Mouse (Mus musculus) embryo, embryonic 10.5 days (tissue): ENCODE results near the gene Trak1.

Source experiments
- DNase-seq: peaks from one replicate; pipeline ENCODE4 v3.0.0-alpha.2; 2015; ENCODE audit warnings: low spot score

Gene Trak1

DNA sequence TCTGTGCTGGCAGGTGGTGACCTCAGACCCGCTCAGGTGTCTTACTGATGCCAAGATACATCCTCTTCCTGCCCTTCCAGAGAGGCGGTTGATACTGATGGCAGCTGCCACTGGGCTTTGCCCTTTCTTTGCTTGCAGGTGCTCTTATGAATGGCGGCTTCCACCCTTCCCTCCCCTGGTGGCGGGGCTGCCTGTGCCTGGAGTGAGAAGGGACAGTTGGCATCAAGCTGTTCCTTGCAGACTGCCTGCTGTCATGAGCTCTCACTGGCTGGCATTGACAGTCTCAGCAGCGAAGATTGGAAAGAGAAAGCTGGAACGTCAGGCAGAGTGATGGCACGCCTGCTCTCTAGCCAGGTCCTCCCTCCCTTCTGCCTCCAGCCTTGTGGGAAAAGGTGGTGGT lies 101.5 kb downstream of the Trak1 start:
- DNase-seq, result no peak

DNA sequence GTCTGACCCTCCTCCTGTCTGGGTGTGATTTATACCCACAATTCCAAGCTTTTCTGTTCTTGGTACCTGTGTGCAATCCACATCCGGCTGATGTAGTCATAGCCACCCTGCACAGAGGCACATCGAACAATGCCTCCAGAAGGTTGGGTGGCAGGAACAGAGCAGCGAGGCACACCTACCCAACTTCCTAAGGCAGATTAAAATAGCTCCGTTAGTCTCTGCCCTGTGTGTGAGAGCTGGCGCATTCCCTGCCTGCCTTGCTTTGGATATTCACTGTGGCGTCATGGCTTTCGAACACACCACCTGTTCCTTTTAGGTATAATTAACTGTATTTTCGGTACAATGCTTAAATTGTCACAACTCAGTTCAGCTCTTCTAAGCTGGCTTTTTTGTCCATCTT lies 103.3 kb downstream of the Trak1 start:
- no peak for DNase-seq

DNA sequence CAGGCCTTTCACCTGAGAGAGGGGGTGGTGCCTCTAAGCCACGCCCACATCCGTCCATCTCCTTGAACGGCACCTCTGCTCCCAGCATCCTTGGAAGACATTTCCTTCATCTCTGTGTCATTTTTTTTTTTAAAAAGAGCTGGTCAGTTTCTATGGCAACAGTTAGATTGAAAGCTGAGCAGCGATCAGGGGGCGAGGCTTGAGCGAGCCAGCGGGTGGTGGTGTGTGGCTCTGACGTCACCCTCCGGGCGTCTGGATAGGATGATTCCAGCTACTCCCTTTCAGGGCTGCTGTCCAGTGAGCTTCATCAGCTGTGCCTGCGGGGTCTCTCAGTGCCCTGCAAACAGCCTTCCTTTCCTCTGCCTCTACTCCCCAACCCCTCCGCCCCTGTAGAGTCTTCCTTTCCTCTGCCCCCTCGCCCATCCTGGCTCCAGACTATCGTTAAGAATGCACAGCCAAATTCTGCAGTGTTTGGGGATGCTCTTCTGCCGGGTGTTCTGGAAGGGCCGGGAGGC lies 105.9 kb downstream of the Trak1 start:
- DNase-seq, result peak; percentile 84

DNA sequence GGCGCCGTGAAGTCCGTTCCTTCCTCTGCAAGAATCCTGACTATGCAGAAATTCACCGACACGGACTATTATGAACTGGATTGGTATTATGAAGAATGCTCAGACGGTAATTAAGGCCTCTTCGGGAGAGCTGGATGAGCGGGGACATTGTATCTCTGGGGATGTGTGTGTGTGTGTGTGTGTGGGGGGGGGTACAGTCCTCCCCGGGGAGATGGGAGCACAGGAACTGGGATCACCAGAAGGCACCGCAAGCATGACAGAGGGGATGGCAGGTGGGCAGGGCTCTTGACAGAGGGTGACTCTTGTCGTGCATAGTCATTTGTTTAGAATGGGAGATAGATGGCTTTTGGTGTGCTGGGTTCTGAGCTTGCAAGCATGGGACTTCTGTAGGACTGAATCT lies 106.4 kb downstream of the Trak1 start:
- DNase-seq, result no peak

DNA sequence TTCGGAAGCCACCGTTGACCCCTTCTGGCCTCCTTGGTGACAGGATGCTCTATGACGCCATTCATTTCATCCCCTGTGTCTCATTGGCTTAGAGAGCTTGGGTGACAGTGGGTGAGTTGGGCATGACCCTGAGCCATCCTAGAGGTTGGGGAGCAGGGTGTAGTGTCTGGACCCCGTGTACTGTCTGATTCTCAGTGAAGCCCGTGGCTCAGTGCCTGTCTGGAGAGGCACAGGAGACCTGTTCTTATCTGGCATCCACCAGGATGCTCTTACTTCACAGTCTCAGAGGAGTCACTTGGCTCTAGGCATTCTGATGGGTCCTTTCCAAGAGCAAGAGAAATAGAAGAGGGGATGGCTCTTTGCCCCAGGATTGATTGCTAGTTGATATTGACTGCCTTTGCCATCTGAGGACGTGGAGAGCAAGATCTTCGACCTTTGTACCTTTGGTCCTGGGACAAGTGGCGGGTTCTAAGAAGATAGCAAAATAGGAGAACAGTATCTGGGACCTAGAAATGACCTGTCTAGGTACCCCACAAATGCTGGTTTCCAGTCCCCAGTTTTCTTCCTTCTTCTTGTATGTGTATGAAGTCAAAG lies 107.9 kb downstream of the Trak1 start:
- DNase-seq, result no peak

DNA sequence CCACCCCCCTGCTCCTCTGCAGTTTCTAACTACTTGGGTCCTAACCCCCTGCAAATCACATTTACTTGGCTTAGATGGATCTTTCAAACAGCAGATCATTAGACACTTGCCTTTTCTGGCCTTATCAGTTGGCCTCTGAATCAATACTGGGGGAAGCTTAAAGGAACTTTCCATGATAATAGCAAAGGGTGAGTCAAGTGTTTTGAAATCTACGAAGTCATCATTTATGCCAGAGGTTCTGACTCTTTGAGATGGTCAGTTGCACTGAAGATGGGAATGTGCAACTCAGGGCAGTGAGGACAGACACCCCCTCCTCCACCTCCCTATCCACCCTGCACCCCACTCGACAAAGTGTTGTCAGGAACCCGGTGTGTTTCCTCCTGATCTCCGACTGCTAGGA lies 108.5 kb downstream of the Trak1 start:
- no peak for DNase-seq

DNA sequence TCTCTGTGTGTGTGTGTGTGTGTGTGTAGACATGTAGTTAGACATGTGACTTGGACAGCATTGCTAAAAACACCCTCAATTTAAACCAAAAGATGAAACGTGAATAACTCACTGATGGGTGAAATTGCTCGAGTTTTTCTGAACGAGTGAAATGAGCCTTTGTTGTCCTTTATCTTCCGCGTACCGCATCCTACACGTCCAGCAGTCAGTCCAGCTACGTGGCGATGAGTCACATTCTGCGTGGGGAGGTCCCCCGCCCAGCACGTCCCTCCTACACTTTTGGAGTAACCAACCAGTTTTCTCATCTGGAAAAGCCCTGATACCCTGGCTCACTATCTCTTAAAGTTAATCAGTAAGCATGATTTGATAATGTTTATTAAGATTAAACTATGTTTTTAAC lies 116.9 kb downstream of the Trak1 start:
- no peak for DNase-seq

DNA sequence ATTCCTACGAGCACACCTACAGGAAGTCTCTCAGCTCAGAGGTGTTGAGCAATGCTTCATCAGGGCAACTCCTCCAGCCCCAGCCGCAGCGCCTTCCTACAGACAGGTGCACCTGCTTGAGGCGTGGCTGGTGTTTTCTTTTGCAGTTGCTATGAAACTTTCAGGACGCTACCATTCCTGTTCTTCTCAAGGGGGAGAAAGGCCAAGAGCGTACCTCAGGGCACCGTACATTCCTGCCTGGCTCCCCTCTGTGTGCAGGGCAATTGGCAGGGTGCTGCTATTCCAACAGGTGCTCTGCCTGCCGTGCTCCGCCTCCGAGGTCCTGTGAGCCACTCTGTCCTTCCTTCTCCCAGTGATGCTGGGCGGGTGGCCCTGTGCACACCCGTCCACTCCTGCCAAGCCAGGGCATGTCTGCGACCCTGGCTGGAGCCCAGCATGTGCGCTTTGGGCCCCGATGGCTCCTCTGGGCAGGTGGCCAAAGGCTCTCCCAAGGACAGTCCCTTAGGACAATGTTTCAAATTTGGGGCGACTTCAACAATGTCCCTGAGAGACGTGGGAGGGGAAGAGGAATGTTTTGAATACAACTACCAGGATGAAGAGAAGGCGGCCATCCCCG lies 118.4 kb downstream of the Trak1 start:
- DNase-seq, result no peak

DNA sequence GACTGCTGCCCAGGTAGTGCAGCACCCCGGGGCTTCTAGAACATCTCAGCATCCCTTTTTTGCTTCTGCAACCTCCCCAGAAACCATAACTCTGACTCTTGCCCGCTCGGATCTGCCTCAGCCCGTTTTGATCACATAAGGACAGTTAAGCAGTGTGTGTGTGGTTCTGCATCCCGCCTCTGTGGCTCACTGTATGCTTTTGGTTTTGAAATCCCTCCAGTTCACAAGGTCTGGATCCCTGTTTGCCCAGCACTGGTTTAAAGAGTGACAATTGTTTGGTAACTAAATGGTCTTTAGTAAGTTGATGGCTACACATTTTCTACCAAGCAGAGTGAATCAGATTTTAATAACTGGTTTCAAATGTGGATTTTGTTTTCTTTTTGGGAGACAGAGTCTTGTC lies 119.2 kb downstream of the Trak1 start:
- DNase-seq, result no peak

DNA sequence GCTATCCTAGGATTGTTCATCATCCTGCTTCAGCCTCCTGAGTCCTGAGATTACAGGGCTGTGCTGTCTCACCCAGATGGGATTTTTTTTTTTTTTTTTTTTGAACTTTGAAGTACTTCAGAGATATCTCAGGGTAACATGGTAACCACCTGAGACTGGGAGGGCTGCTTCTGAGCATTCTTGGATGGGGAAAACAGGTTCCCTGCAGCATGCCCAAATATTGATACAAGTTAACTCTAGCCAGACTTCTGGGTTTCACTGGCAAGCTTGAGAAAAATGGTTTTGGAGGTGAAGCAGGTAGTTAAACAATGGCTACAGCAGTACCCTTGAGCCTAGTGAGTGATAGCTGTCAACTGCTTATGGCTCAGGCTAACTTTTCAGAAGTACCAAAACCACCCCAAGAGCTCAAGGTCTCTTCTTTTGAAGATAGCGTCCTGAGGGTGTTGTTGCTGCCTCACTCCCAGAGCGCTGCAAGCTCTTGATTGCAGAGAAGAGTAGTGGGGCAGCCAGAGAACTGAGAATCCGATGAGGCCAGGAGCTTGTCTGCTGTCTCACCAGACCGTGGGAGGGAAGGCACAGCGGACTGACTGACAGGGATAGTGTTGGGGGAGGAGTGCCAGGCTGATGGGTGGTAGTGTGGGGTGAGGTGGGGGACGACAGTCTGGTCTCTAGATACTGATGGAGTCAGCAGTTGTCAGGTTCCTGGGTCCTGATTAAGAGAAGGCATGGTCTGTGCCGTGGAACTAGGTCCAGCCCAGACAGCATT lies 119.8 kb downstream of the Trak1 start:
- no peak for DNase-seq

DNA sequence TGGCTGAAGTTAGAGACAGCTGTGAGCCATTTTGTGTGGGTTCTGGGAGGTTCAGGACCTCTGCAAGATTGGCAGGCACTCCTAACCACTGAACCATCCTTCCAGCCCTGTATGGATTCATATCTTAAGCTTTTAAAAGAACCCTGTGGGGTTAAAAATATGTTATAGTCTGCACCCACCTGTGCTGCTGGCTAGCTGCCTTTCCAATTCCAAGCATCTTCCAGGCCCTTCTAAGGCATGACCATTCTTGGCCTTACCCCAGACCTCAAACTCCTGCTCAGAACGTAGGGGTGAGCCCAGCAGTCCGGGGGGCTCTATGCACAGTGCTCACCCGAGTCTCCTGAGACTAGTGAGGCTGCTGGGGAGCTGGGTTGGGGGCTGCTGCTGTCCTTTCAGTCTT lies 121.7 kb downstream of the Trak1 start:
- no peak for DNase-seq

DNA sequence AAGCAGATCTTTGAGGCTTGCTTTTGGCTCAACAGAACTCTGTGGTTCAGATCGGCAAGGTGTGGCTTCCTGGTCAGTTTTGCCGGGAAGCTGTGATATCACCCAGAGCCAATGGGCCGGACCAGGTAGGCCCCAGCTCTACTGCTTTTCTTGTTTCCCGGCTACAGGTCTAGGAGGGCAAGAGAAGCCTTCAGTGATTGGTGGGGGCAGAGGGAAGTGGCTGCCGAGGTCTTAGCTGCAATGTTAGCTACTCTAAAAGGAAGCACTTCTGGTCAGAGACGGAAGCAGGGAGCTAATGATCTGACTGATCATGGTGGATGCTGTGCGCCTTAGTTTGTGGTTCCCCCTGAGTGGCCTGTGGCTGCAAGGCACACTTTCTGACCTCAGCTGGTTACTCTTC lies 122.3 kb downstream of the Trak1 start:
- DNase-seq, result no peak

DNA sequence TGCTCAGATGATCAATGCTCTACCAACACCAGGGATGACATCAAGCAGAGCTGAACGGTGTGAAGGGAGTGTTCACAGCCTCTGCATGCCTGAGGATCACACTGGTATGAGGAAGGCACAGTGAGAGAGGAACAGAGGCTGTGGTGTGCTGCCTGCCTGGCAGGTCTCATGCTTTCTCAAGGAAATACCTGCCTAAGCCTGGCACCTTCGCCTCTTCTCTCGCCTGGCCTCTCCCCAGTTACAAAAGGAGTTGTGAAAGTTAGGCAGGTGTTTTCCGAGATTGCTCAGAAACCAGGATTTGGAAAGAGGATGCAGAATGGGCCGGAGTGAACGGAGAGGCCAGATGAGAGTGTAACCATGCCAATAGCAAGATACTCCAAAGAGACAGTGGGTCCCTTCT lies 123.5 kb downstream of the Trak1 start:
- no peak for DNase-seq

DNA sequence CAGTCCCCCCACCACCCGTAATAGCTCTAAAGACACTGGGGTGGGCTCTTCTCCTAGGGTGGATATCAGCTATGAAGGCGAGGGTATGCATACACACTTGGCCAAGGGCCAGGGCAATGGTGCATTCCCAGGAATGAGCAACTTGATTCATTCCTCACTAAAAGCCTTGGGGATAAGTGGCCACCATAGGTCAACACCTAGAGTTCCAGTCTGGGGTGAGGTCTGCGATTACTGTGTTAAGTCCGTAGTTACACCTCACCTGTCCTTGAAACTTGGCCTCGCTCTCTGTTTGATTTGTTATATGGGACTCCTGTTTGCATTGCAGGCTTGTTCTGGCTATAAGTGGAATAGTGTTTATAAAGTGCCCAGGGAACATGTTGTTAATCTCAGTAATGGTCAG lies 125.1 kb downstream of the Trak1 start:
- no peak for DNase-seq

DNA sequence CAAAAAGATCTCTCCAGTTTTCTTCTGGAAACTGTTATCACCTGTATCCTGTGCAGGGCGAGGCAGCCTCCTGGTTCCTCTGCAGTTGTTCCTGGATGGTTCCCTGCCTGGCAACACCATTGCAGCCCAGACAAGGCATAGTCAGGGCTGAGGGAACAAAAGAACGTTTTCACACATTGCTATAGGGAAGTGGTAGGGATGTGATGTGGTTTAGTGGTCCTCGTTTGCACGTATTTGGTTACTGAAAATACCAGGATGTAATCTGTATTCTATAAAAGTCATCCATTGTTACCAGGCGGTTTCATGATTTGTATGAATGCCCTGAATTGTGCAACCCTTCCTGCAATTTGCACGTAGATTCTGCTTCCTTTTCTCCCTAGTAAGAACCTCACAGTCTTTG lies 126.3 kb downstream of the Trak1 start:
- DNase-seq, result no peak

DNA sequence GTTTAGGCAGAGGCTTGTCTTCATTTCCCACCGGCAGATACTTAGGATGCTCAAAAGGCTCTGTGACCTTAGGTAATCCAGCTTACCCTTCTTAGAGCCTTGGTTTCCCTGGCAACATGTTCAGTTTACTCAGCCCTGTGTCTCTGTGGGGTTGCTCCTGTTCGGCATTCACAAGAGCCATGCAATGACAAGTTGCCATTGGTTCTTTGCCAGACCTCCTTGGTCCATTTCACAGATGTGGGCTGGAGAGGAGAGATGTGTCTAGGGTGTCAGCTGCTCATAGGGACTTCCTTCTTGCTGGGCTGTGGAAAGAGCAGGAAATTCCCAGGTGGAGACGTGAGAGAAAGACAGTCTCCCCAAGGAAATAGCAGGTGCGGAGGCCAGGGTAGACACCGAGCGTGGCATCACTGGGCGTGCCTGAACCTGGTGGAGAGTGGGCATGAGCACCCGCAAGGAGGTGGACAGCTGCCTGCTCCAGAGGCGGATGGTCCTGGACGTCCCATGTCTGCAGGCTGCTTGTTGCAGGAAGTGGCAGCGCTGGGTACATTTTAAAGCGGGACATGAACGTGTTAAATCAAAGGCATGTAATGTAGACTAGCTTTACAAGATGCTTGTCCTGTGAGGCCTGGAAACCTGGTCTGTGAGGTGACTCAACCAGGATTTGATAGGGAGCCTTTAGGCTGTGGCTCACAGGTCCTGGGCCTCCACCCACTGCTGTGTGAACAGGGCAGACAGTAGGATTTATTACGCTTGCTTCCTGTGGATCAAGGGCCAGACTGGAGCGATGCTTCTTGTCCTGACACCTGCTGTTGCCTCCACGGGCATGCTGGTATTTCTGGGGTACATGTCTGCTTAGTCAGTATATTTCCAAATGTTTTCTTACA lies 127.2 kb downstream of the Trak1 start:
- no peak for DNase-seq

DNA sequence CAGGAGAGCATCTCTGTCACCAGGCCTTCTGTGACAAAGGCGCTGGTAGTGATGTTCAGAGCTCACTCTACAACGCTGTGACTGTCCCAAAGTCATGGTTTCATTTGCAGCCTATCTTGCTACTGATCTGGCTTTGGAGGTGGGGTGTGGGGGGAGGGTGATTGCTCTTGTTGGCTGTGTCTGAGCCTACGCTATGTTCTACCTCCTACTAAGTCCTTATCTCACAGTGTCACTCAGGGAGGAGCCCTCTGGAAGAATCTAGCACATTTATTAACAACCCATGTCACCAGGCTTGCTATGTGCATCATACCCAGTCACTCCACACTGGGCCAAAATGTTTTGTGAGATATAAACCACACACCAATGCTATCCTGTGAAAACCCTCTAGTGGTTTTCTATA lies 129.1 kb downstream of the Trak1 start:
- DNase-seq, result no peak

DNA sequence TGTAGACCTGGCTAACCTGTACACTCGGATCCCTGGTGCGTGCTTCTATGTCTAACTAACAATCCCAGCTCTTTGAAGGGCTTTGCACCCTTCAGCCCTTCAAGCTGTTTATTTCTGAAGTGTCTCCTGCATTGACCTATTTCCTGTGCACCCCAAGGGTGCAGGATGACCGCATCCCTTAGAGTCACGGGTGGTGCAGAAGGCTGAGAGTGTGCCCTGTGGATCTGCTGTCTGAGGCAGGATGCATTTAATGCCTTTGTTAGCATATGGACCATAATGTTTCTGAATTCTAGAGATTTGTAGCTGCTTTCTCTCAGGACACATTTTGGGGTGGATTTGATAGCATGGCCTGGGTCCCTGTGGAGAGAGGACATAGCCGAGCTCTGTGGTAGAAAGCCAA lies 129.6 kb downstream of the Trak1 start:
- no peak for DNase-seq

DNA sequence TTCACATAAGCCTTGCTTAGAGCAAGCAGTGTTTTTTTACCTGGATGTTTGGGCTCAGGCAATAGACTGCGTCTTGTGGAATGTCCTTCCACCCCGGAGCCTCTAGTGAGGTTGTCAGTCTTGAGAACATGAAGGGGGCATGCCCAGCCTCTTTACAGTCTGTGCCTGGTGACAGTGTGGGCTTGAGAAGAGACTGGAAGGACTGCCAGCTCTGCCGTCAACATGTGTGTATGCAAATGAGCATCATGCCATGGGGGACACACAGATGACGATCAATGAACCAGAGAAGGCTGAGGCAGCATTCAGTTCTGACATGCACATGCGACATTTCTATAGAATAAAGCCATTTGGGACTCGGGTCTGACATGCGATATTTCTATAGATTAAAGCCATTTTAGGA lies 132.3 kb downstream of the Trak1 start:
- DNase-seq, result no peak

DNA sequence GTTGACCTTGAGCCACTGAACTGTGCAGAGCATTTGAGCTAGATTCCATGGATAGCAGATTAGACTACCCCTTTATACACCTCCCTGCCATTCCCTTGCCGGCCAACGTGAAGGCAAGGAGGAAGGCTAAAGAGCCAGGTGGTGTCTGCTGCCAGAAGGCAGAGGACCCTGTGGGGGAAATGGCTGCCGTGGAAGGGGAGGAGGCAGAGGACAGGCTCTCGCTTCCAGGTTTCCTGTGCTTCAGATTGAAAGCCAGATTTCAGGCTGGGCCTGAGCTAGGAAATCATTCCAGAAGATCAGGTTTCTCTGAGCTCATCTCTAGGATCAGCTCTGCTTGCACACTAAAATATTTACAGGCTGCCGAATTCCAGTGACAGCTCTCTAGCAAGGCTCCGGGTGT lies 133.1 kb downstream of the Trak1 start:
- DNase-seq, result no peak

DNA sequence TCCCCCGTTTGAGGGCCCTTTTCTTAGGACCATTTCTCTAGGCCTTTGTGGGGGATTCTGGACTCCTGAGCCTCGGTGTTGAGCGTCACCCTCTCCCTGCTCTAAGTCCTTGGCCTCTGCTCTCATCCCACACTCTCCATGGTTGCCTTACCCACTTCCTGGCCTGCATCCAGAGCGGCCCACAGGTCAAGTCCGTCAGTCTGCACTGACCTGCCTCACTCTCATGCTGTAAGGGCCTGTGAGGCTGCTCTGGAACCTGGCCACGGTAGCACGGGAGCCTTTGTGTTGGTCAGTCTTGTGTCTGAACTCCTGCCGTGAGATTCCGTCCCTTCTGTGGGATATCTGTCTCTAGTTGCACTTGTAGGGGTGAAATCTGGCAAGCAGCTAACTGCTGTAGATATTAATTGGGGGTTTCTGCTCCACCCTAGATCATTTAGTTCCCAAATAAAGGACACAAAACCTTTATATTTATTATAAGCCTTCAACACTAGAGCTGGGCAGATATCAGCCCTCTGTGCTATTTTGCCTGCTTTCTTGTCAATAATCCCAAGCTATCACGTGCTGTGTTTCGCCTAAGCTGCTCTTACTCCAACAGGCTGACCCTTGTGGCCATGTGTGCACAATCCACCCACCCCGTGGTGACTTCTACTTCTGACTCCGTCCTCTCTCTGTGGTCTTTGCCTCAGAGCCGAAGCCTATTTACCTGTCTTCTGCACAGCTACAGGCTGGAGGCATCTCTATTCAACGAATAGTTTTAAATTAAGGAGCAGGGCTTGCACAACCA lies 136.6 kb downstream of the Trak1 start:
- no peak for DNase-seq
